In the genomic region with DNA sequence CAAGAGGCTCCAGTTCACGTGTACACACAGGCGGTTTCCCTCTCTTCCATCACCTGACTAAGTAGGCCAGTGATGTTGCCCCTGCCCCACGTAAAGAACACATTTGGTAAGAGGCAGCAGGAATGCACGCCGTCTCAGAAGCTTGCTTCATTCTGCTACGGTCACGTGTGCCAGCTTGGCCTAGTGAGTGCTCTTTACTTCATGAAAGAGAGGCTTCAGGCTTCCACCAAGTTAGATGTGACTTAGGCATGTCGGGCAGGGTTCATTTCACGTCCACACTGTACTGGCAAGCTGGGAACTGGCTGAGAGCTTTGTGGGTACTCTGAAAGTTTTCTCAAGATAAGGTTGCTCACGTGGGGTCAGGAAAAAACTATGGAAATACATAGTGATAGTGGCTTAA, we compare ENCODE assay signal across 26 mouse cellular contexts. TPM values are rescaled to one million over a fixed set of nuclear protein-coding genes. Genes with fewer than 3 reads are reported as not detected.
"Had no signal": no experiment of that assay in that cellular context is flagged by ENCODE, and none has a peak within 500 bp of the region (broad histone marks: within the 10 kb centered on the region; RNA-seq: fewer than 3 reads in every experiment).

No protein-coding gene starts in this region.

- H3K4me3 ChIP-seq: limb, embryonic 12.5 days; limb, embryonic 15.5 days; midbrain, embryonic 12.5 days; midbrain, embryonic 15.5 days; neural tube, embryonic 12.5 days; neural tube, embryonic 15.5 days had no signal

- H3K9ac ChIP-seq: limb, embryonic 12.5 days; limb, embryonic 15.5 days; liver, embryonic 14.5 days; liver, postnatal 0 days; midbrain, embryonic 12.5 days; midbrain, embryonic 15.5 days; neural tube, embryonic 12.5 days; neural tube, embryonic 15.5 days had no signal

- H3K4me1 ChIP-seq: limb, embryonic 12.5 days; limb, embryonic 15.5 days; midbrain, embryonic 12.5 days; midbrain, embryonic 15.5 days; neural tube, embryonic 12.5 days; neural tube, embryonic 15.5 days had no signal

- H3K27ac ChIP-seq: limb, embryonic 12.5 days; limb, embryonic 15.5 days; liver, embryonic 14.5 days; midbrain, embryonic 12.5 days; midbrain, embryonic 15.5 days; neural tube, embryonic 12.5 days; neural tube, embryonic 15.5 days had no signal

- DNase-seq: kidney, adult 18-20 months; kidney, adult 9 months; kidney, postnatal 14 days; kidney, postnatal 4 days; left cerebral cortex, postnatal 4 days; liver, postnatal 0 days; retina, postnatal 1 day; thymus, postnatal 25 days had no signal

- ATAC-seq: inflammation-experienced regulatory T-cells, adult 6 months; intestine, embryonic 16.5 days; liver, postnatal 0 days; midbrain, embryonic 15.5 days had no signal

- H3K4me2 ChIP-seq: limb, embryonic 12.5 days; limb, embryonic 15.5 days; liver, embryonic 11.5 days; midbrain, embryonic 12.5 days; midbrain, embryonic 15.5 days; neural tube, embryonic 12.5 days; neural tube, embryonic 15.5 days had no signal

- H3K27me3 ChIP-seq: limb, embryonic 12.5 days; limb, embryonic 15.5 days; midbrain, embryonic 12.5 days; midbrain, embryonic 15.5 days; neural tube, embryonic 12.5 days; neural tube, embryonic 15.5 days had no signal

- H3K9me3 ChIP-seq: limb, embryonic 12.5 days; limb, embryonic 15.5 days; midbrain, embryonic 12.5 days; midbrain, embryonic 15.5 days; neural tube, embryonic 12.5 days; neural tube, embryonic 15.5 days had no signal

RNA-seq across cellular contexts. Expression of gene Dpep2nb, which starts 32.9 kb away (rescaled TPM):
- total RNA-seq: layer of hippocampus, adult 18-20 months; layer of hippocampus, postnatal 14 days; left cerebral cortex, postnatal 14 days; left cerebral cortex, postnatal 4 days had no signal
- polyA plus RNA-seq: inflammation-experienced regulatory T-cells, adult 6 months; kidney, embryonic 16.5 days; limb, embryonic 12.5 days; limb, embryonic 15.5 days; liver, embryonic 11.5 days; liver, embryonic 14.5 days; liver, postnatal 0 days; lung, embryonic 16.5 days; neural tube, embryonic 12.5 days; small intestine, adult 2 months; spleen, adult 2 months; stomach, embryonic 16.5 days had no signal

RNA-seq across cellular contexts. Expression of gene Dpep3, which starts 59.5 kb away (rescaled TPM):
- total RNA-seq: layer of hippocampus, adult 18-20 months; layer of hippocampus, postnatal 14 days; left cerebral cortex, postnatal 14 days; left cerebral cortex, postnatal 4 days had no signal
- polyA plus RNA-seq: inflammation-experienced regulatory T-cells, adult 6 months; intestine, embryonic 16.5 days; kidney, embryonic 16.5 days; limb, embryonic 12.5 days; limb, embryonic 15.5 days; liver, embryonic 11.5 days; liver, embryonic 14.5 days; liver, postnatal 0 days; lung, embryonic 16.5 days; midbrain, embryonic 12.5 days; midbrain, embryonic 15.5 days; neural tube, embryonic 12.5 days; neural tube, embryonic 15.5 days; stomach, embryonic 16.5 days had no signal
